Mouse (Mus musculus): ENCODE measurements around the gene Tmigd1.

Tmigd1 gene

GRCm38 (mm10) chr11:76901579-76902361 lies at the start of gene Tmigd1:
Gene Tmigd1 (plus strand): TSS chr11:76902159.
- no peak for DNase-seq (ENCODE audit: low spot score in 2 of 2)

GRCm38 (mm10) chr11:76854475-76855341 lies 47.3 kb upstream of the Tmigd1 start:
- peak in 1 of 2 experiments; percentile 2 for DNase-seq (ENCODE audit: low spot score in 2 of 2)

GRCm38 (mm10) chr11:76856601-76857000 lies 45.4 kb upstream of the Tmigd1 start:
- no peak for DNase-seq (ENCODE audit: low spot score in 2 of 2)

GRCm38 (mm10) chr11:76857111-76857510 lies 44.8 kb upstream of the Tmigd1 start:
- DNase-seq (ENCODE audit: low spot score in 2 of 2) = no peak

- no peak for DNase-seq (ENCODE audit: low spot score in 2 of 2)
These were observed 43.2 kb upstream of the Tmigd1 start for GRCm38 (mm10) chr11:76858781-76859180.

GRCm38 (mm10) chr11:76859261-76859660 lies 42.7 kb upstream of the Tmigd1 start:
- DNase-seq (ENCODE audit: low spot score in 2 of 2) = no peak

GRCm38 (mm10) chr11:76861185-76861584 lies 40.8 kb upstream of the Tmigd1 start:
- DNase-seq (ENCODE audit: low spot score in 2 of 2) = no peak

- no peak for DNase-seq (ENCODE audit: low spot score in 2 of 2)
These were observed 29.3 kb upstream of the Tmigd1 start for GRCm38 (mm10) chr11:76872556-76873234.

GRCm38 (mm10) chr11:76873865-76874264 lies 28.1 kb upstream of the Tmigd1 start:
- DNase-seq (ENCODE audit: low spot score in 2 of 2) = no peak

GRCm38 (mm10) chr11:76874766-76875165 lies 27.2 kb upstream of the Tmigd1 start:
- no peak for DNase-seq (ENCODE audit: low spot score in 2 of 2)

- DNase-seq (ENCODE audit: low spot score in 2 of 2) = no peak
These were observed 22.1 kb upstream of the Tmigd1 start for GRCm38 (mm10) chr11:76879816-76880215.

- no peak for DNase-seq (ENCODE audit: low spot score in 2 of 2)
These were observed 17.5 kb upstream of the Tmigd1 start for GRCm38 (mm10) chr11:76884451-76884850.

- no peak for DNase-seq (ENCODE audit: low spot score in 2 of 2)
These were observed 12.4 kb upstream of the Tmigd1 start for GRCm38 (mm10) chr11:76889339-76890164.

GRCm38 (mm10) chr11:76891171-76891570 lies 10.8 kb upstream of the Tmigd1 start:
- DNase-seq (ENCODE audit: low spot score in 2 of 2) = no peak

GRCm38 (mm10) chr11:76891738-76892349 lies 10.1 kb upstream of the Tmigd1 start:
- no peak for DNase-seq (ENCODE audit: low spot score in 2 of 2)

GRCm38 (mm10) chr11:76892972-76893371 lies 9.0 kb upstream of the Tmigd1 start:
- DNase-seq (ENCODE audit: low spot score in 2 of 2) = no peak

GRCm38 (mm10) chr11:76893570-76893969 lies 8.4 kb upstream of the Tmigd1 start:
- DNase-seq (ENCODE audit: low spot score in 2 of 2) = no peak

GRCm38 (mm10) chr11:76894240-76894639 lies 7.7 kb upstream of the Tmigd1 start:
- peak in 1 of 2 experiments; percentile 11 for DNase-seq (ENCODE audit: low spot score in 2 of 2)

- DNase-seq (ENCODE audit: low spot score in 2 of 2) = no peak
These were observed 5.6 kb upstream of the Tmigd1 start for GRCm38 (mm10) chr11:76896360-76896759.

GRCm38 (mm10) chr11:76897126-76897525 lies 4.8 kb upstream of the Tmigd1 start:
- DNase-seq (ENCODE audit: low spot score in 2 of 2) = no peak

- no peak for DNase-seq (ENCODE audit: low spot score in 2 of 2)
These were observed 4.1 kb upstream of the Tmigd1 start for GRCm38 (mm10) chr11:76897871-76898270.
